Mouse (Mus musculus) liver, postnatal 0 days (tissue): ENCODE results near the gene Appl2.

ENCODE experiments used
- CTCF ChIP-seq: sonication (generic); IDR thresholded peaks from 2 replicates; pipeline ENCODE4 v1.5.1; 2016; ENCODE audit warnings: antibody characterized with exemption, low read depth
- EP300 ChIP-seq: IDR thresholded peaks from 2 replicates; pipeline ENCODE4 v1.6.1; 2016; ENCODE audit warnings: antibody characterized with exemption, low read depth, mild to moderate bottlenecking

DNA sequence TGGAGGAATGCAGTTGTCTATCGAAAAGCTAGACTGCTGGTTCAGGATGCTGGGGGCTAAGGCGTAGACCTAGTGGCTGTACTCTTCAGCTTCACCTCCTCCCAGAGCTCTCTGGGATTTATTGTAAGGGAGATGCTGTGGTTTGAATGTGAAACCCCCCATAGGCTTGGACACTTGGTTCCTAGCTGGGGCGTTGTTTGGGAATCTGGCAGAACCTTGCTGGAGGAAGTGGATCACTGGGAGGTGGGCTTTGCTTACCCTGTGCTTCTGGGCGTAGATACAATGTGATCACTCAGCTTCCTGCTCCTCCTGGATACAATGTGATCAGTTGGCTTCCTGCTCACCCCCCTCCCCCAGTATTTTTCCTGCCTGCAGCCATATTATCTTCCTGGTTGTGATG, 47.7 kb upstream of the Appl2 start:
- TF ChIP-seq EP300 (no peak), CTCF (no peak)
